Mouse (Mus musculus) thymus, postnatal 10 days (tissue): ENCODE results near the gene Eif2b3.
A peak's percentile ranks its signal among the peaks of the same experiment; 100 is the strongest.

ENCODE experiments used
- DNase-seq, 2 experiments: peaks; one replicate each; pipeline ENCODE4 v3.0.0; 2021; ENCODE audit warnings: low spot score in 2 of 2

Eif2b3 gene

DNA sequence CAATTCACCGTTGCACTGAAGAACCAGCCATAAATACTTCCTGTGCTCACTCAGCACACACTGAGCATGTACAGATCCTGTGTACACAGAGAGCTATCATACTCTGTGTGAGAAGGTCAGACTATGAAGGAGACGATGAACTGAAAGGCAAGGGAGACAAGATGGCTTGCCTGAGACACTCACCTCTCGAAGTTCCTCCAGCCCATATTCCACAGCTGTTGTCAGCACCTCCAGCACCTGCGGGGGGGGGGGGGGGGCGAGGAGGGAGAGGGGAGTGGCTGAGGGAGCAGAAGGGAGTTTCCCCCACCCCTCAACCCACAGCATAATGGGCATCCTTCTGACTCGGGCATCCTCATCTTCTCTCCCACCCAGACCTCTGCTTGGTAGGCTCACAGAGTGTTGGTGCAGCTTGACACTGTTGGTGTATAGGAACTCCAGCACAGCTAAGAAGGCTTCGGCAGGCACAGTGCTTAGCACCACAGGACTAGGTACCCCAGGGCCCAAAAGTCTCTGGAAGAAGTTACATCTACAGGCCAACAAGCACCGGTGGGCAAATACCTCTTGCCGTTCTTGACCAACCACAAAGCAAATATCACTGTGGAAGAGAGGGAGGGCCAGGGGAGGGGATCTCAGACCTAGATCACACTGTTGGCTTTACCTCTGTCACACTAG is 104.5 kb downstream of the Eif2b3 start:
- DNase-seq, result no peak

DNA sequence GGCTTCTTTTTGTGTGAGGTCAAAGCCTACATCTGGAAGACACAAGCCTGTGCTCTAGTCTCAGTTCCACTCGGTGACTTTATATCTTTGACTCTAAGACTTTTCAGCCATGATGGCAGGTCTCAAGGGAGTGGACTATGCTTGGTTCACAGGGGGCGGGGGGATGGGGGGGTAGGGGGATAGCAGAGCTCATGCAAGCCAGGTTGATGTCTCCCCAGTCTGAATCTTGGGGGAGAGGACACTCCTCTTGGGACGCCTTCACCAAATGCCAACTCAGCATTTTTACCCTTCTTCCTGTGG is 105.0 kb downstream of the Eif2b3 start:
- no peak for DNase-seq

GRCm38 (mm10) chr4:117124518-117125347 is 105.5 kb downstream of the Eif2b3 start:
- DNase-seq, result peak; percentile 70 to 77

DNA sequence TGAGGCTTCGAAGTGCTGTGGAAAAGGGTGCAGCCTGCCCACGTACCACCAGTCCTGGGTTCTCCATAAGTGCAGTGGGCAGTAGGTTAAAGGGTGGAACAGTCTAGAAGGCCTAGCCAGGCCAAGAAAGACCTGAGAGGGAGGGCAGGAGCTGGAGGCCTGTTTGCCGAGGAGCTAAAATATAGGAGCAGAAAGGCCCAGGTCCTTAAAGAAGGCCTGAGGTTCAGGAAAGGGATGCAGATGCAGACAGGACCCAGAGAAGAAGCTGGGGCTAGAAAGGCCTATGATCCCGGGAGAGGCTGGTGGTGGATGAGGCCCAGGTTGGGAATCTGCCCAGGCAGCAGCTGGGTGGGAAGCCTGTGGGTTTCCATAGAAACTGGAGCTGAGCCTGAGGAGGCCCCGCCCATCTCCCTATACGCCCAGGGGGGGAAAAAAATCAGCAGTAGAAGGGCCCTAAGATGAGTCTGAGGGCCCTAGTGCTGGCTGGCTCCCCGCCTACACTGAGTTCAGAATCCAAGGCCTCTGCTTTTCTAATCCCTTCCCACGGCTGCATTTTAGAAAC is 106.2 kb downstream of the Eif2b3 start, which contains the start of gene Btbd19:
Btbd19 (minus strand) TSS at position 378 of the 562 bp plus-strand sequence.
- DNase-seq, result peak in 1 of 2 experiments; percentile 18

- DNase-seq, result peak; percentile 62
These were observed 106.9 kb downstream of the Eif2b3 start for GRCm38 (mm10) chr4:117125910-117126674.

DNA sequence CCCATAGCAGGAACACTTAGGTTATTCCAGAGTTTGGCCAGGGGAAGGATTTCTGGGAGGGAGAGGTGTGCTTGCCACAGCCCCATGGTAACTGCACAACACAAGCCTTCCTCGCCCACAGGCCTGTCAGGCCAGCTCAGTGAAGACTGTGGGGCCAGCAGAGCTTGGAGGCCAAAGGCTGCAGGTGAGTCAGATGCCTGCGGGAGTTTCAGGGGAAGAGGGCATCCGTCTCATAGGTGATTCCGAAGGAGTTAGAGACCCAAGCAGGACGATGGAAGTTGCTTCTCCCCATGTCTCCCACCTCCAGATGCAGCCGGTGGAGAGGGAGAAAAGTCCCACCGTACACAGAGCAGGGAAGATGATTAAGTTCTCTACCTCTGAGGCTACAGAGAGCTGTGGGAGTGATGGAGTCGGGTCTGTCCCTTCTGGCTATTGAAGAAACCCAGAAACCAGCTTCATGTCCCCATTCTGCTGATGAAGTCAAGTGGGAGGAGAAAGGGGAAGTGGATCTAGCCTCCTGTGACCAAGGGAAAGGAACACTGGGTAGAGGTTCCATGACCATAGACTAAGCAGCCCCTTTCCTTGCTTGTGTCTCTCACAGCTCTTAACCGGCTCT is 107.6 kb downstream of the Eif2b3 start, which contains the start of gene Tctex1d4:
Tctex1d4 (plus strand) TSS at position 120 of the 616 bp plus-strand sequence.
- no peak for DNase-seq

GRCm38 (mm10) chr4:117127991-117128686 is 108.9 kb downstream of the Eif2b3 start:
- DNase-seq, result no peak

- DNase-seq, result no peak
These were observed 111.6 kb downstream of the Eif2b3 start for GRCm38 (mm10) chr4:117130790-117131189.

DNA sequence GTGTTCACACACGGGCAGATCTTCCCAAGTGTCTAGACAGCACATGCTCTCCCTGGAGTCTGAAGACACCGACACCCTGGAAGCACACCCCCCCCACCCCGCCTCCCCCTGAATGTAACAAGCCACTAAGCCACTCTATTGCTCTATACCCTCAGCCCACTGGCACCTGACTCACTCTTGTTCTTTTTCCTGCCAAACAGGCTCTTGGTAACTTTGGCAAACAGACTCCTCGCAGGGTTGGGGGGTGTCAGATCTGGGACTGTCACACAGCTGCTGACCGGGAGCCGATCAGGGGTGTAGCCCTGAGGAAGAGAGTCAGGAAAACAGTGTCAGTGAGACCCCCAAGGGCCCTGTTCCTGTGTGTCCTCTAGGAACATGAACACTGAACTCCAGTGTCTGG is 112.0 kb downstream of the Eif2b3 start:
- DNase-seq, result no peak

GRCm38 (mm10) chr4:117131890-117132793 is 112.9 kb downstream of the Eif2b3 start:
- no peak for DNase-seq

DNA sequence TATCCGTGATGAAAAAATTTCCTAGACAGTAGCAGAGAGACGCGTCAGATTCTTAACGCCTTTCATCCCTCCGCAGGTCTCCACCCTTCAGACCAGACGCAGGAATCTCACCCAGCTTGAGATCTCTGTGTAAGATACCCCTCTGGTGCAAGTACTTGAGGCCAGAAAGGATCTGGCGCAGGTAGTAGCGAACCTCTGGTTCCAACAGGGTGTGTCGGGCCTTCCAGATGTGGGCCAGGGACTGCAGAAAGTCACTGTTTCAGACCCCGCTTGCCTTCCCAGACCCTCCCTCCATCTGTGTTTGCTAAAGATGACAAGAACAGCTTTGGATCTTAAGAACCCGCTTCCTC is 113.6 kb downstream of the Eif2b3 start:
- DNase-seq, result no peak

DNA sequence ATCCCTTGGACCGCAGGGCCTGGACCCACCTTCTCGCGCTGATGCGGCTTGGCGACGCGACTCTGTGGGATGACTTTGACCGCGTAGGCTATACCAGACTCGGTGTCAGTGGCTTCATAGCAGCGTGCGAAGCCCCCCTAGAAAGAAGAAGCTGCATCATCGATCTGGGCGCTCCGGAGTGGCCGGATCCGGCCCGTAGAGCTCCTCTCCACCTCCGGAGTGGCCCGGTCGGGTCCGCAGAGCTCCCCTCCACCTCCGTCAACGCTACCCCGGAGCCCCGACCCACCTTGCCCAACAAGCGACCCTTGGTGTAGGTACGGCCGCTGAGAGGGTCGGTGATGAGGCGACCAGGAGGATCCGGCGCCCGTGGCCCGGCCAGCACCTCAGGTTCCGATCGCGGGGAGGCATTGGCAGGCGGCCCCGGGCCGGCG is 114.2 kb downstream of the Eif2b3 start:
- DNase-seq, result no peak

DNA sequence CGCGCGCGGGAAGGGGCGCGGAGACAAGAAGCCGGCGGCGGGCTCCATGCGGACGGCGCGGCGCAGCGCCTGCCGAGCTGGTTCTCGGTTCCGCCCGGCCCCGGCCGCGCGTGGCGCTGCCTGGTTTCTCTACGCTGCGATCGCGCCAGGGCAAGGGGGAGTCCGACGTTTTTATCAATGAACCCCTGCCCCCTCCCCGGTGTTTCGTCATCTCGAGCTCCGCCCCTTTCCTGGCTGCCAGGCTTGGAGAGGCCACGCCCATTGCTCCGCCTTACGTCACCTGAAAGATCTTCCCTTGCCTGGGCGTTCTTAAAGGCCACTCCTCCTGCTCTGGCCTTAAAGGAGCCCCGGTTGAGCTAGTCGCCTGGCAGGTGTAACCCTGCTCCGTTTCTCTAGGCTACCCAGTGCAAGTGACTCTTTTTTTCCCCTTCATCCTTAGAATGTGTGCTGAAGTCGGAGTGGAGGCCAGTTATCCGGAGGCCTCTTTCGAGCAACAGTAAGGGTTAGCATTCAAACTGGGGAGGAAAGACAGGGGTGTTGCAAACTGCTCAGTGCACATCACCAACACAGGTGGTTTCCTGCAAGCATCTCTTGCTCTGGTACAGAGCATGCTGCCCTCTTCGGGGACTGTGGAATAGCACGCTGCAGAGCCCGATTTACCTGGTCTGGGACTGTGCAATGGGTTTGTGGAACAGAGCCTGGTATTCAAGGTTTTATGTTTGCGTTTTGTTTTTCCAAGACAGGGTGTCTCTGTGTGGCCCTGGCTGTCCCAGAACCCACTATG is 114.8 kb downstream of the Eif2b3 start, which contains the start of gene Plk3:
Plk3 (minus strand) TSS at position 147 of the 784 bp plus-strand sequence.
- DNase-seq, result peak; percentile 95 to 96

DNA sequence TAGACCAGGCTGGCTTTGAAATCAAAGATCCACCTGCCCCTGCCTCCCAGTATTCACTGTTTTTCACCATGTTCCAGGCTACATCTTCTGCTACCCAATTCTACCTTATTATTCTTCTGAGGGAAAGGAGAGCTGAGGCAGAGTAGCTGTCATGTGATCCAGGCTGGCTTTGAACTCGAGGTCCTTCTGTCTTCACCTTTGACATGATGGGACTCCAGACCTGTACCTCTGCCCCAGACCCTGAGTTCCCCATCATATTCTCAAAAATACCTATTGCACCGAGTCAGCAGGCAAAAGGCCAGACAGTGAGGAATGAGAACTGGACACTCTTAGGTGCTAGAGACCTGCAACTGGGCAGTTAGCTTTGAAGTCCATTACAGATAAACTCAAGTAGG is 115.4 kb downstream of the Eif2b3 start:
- no peak for DNase-seq

DNA sequence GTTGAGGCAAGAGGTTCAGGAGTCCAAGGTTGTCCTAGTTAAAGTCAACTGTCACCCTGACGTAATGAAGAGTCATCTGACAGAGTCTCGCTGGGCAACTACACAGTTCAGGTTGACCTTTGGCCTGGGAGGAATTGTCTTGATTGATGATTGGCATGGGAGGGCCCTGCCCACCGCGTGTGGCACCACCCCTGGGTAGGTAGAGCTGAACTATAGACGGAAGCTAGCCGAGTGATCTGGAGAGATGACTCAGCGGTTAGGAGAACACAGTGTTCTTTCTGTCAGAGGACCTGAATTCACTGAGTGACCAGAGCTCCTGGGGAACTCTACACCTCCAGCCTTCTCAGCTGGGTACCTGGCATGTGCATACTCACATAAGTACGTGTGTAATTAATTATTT is 116.8 kb downstream of the Eif2b3 start:
- no peak for DNase-seq
